Mouse (Mus musculus) C2C12 (cell line): Measurements from ENCODE around the gene Olfr136. TPM values are rescaled to one million over a fixed set of nuclear protein-coding genes. Genes with fewer than 3 reads are reported as not detected.

Source experiments
- H3K27me3 ChIP-seq: one replicate; pipeline ENCODE4 v1.6.1; 2011; ENCODE audit not compliant: control insufficient read depth, insufficient read depth, insufficient read length
- H3K36me3 ChIP-seq: one replicate; pipeline ENCODE4 v1.6.1; 2011; ENCODE audit not compliant: control insufficient read depth, insufficient read depth
- H3K4me3 ChIP-seq: one replicate; pipeline ENCODE4 v1.5.1; 2011; ENCODE audit warnings: mild to moderate bottlenecking, control low read depth; ENCODE audit not compliant: poor library complexity, insufficient read depth, severe bottlenecking
- H3K79me2 ChIP-seq: one replicate; pipeline ENCODE4 v1.6.1; 2011; ENCODE audit not compliant: control insufficient read depth, insufficient read depth
- H3K79me3 ChIP-seq: one replicate; pipeline ENCODE4 v1.6.1; 2011; ENCODE audit warnings: low read depth, control low read depth
- H3ac ChIP-seq: one replicate; pipeline ENCODE3; 2011; ENCODE audit warnings: low read depth; ENCODE audit not compliant: control insufficient read depth, insufficient read length
- CEBPB ChIP-seq: IDR thresholded peaks from one replicate; pipeline ENCODE4 v1.6.1; 2011; ENCODE audit warnings: low read depth, mild to moderate bottlenecking, control low read depth, moderate library complexity
- CTCF ChIP-seq: IDR thresholded peaks from one replicate; pipeline ENCODE4 v1.5.1; 2011; ENCODE audit not compliant: control insufficient read depth, insufficient read depth, insufficient read length
- FOSL1 ChIP-seq: IDR thresholded peaks from one replicate; pipeline ENCODE4 v1.8.0; 2011; ENCODE audit warnings: mild to moderate bottlenecking, low read length; ENCODE audit not compliant: poor library complexity, insufficient read depth, severe bottlenecking
- MAX ChIP-seq: IDR thresholded peaks from one replicate; pipeline ENCODE4 v1.6.1; 2011; ENCODE audit warnings: mild to moderate bottlenecking, control low read depth
- MYOD1 ChIP-seq: IDR thresholded peaks from one replicate; pipeline ENCODE4 v1.6.1; 2011; ENCODE audit warnings: low read depth; ENCODE audit not compliant: control insufficient read depth, insufficient read length
- MYOG ChIP-seq: IDR thresholded peaks from one replicate; pipeline ENCODE4 v1.6.1; 2011; ENCODE audit not compliant: control insufficient read depth, insufficient read length; ENCODE audit errors: extremely low read depth
- USF1 ChIP-seq: IDR thresholded peaks from one replicate; pipeline ENCODE4 v1.6.1; 2011; ENCODE audit warnings: low read depth, mild to moderate bottlenecking, control low read depth, moderate library complexity
- long read RNA-seq, 2 experiments: library from polyadenylated mRNA; unstranded; transcript quantifications; one replicate each; pipeline ENCODE4 v2.0.0; 2019 to 2020
- polyA plus RNA-seq: library from polyadenylated mRNA; unstranded; fragments of >200 nt; fragmentation: generic; extraction: Trizol; gene quantifications from one replicate; pipeline ENCODE4 v1.2.1, GENCODE M21; 2012; ENCODE audit warnings: missing spikeins

The Olfr136 gene
- not detected for polyA plus RNA-seq
- long read RNA-seq, experiment 1, result 0 reads
- long read RNA-seq, experiment 2, result 0 reads

- Histone ChIP-seq H3K36me3 (no peaks in the 10 kb centered on the region), H3K27me3 (no peaks in the 10 kb centered on the region), H3K79me2 (no peaks in the 10 kb centered on the region), H3K4me3 (no peak within 1 kb of the TSS), H3K79me3 (no peaks in the 10 kb centered on the region), H3ac (no peak within 1 kb of the TSS)
- TF ChIP-seq USF1, result no peak
- no peak for TF ChIP-seq MYOD1
- no peak for TF ChIP-seq MYOG
- TF ChIP-seq FOSL1, result no peak
- TF ChIP-seq MAX, result no peak
- TF ChIP-seq CTCF, result no peak
- TF ChIP-seq CEBPB, result no peak
Observed at GRCm38 (mm10) chr17:38329531-38329930, at the start of gene Olfr136. Gene Olfr136 (plus strand): TSS chr17:38329831.

GRCm38 (mm10) chr17:38307470-38307869 is 22.2 kb upstream of the Olfr136 start, which contains the start of gene Olfr137:
Gene Olfr137 (minus strand): TSS chr17:38307570.
- Histone ChIP-seq H3K36me3 (no peaks in the 10 kb centered on the region), H3ac (no peak within 1 kb of the TSS), H3K27me3 (no peaks in the 10 kb centered on the region), H3K79me3 (no peaks in the 10 kb centered on the region), H3K4me3 (no peak within 1 kb of the TSS), H3K79me2 (no peaks in the 10 kb centered on the region)
- TF ChIP-seq FOSL1 (no peak), CTCF (no peak), CEBPB (no peak), MAX (no peak), USF1 (no peak), MYOD1 (no peak), MYOG (no peak)

Other genes with a start within 250 kb of the Olfr136 start
- not detected for gene Olfr131, start 241.1 kb upstream of the Olfr136 start, polyA plus RNA-seq
- gene Olfr132, start 195.3 kb upstream of the Olfr136 start, polyA plus RNA-seq, result not detected
- not detected for gene Olfr133, start 184.6 kb upstream of the Olfr136 start, polyA plus RNA-seq
- not detected for gene Olfr134, start 158.4 kb upstream of the Olfr136 start, polyA plus RNA-seq
- not detected for gene Olfr135, start 125.5 kb upstream of the Olfr136 start, polyA plus RNA-seq
- gene Olfr138, start 68.8 kb upstream of the Olfr136 start, polyA plus RNA-seq, result not detected
- not detected for gene Olfr137, start 22.3 kb upstream of the Olfr136 start, polyA plus RNA-seq
- gene Esp36, start 90.4 kb downstream of the Olfr136 start, polyA plus RNA-seq, result not detected
- gene Esp34, start 224.4 kb downstream of the Olfr136 start, polyA plus RNA-seq, result not detected